Mouse (Mus musculus): ENCODE measurements at regions not wholly inside any gene's neighbourhood (a gene's known extent, or its start where the extent isn't known, plus 50 kb on each side); places are given as distances from the start of the nearest gene placed in this dataset.

DNA sequence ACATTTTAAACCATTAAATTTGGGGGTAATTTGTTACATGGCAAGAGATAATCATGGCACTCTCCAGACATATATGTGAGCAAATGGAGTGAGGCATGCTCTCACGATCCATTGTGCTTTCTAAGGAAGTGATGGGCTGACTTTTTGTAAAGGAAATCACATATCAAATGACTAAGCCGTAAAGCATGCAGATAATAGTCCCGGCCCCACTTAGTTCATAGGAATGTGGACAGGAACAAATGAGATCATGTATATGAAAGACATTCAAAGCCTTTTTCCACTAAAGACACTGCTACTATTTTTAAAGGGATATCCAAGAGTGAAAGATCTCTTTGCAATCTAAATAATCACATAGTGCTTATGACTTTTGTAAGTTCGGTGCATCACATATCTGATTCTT, 146.9 kb downstream of the Lmo4 start:
- no peak overlapping the region for H3K4me3 ChIP-seq (ENCODE audit: low read depth, low read length)
- no peaks in the 10 kb centered on the region for H3K4me1 ChIP-seq (ENCODE audit: control insufficient read depth, insufficient read depth, low read length)
- TF ChIP-seq EP300 (IDR thresholded peaks at IDR 0.05; ENCODE audit: insufficient read depth, low read depth, low read length), result no peak
- no peak for TF ChIP-seq POLR2A (IDR thresholded peaks at IDR 0.05; ENCODE audit: insufficient read depth, low read length)
- no peak for TF ChIP-seq CTCF (IDR thresholded peaks at IDR 0.05; ENCODE audit: low read depth, low read length)
- H3K27ac ChIP-seq (ENCODE audit: insufficient read depth, low read length), result no peak overlapping the region
- H3K9me3 ChIP-seq (replicated peaks; ENCODE audit: control insufficient read depth, insufficient read depth, low read length, poor library complexity, severe bottlenecking), result no peaks in the 10 kb centered on the region
- H3K9ac ChIP-seq (ENCODE audit: low read depth, poor library complexity, severe bottlenecking), result no peak overlapping the region
- H3K36me3 ChIP-seq (ENCODE audit: control insufficient read depth, insufficient read depth, low read length, poor library complexity, severe bottlenecking), result no peaks in the 10 kb centered on the region
- no peaks in the 10 kb centered on the region for H3K27me3 ChIP-seq (ENCODE audit: control insufficient read depth, insufficient read depth, low read length, poor library complexity, severe bottlenecking)

DNA sequence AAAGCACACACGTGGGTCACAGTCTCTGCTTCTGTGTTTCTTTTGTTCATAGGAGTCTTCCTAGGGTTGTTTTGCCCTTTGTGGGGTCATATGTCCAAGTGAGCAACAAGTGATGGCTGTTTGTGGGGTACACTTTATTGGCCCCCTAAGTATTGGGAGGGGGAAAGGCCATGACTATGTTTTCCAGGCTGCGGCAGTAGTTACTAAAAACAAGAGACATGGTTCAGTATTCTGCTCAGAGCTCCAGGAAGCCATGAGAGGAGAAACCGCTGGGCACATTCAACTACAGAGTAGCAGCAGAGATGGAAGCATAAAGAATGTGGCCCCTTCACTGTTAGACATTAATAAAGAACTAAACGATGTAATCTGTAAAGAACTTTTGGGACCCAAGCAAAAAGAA, 154.7 kb downstream of the Lmo4 start:
- no peaks in the 10 kb centered on the region for H3K36me3 ChIP-seq (ENCODE audit: control insufficient read depth, insufficient read depth, low read length, poor library complexity, severe bottlenecking)
- H3K4me3 ChIP-seq (ENCODE audit: low read depth, low read length), result no peak overlapping the region

DNA sequence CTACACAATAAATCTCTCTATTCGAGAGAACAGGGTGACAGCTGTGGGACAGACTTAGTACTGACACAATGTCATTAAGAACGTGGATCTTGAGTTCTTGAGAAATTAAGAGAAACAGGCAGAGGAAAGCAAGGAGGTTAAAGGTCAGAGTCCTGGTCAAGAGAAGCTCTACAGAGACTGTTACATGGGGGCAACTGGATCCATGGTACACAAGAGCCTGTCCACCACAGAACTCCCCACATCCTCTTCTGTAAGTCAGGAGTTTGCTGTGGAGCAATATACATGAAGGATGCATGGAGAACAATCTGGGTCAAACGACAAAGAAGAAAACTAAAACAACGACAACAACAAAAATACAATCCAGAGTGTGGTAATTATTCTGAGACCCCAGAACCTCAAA, 155.8 kb downstream of the Lmo4 start:
- H3K36me3 ChIP-seq (ENCODE audit: control insufficient read depth, insufficient read depth, low read length, poor library complexity, severe bottlenecking), result no peaks in the 10 kb centered on the region
- TF ChIP-seq CTCF (IDR thresholded peaks at IDR 0.05; ENCODE audit: low read depth, low read length), result no peak
- no peak for TF ChIP-seq EP300 (IDR thresholded peaks at IDR 0.05; ENCODE audit: insufficient read depth, low read depth, low read length)
- no peak for TF ChIP-seq POLR2A (IDR thresholded peaks at IDR 0.05; ENCODE audit: insufficient read depth, low read length)
- H3K27me3 ChIP-seq (ENCODE audit: control insufficient read depth, insufficient read depth, low read length, poor library complexity, severe bottlenecking), result no peaks in the 10 kb centered on the region
- H3K27ac ChIP-seq (ENCODE audit: insufficient read depth, low read length), result no peak overlapping the region
- no peak overlapping the region for H3K4me3 ChIP-seq (ENCODE audit: low read depth, low read length)
- no peaks in the 10 kb centered on the region for H3K9me3 ChIP-seq (replicated peaks; ENCODE audit: control insufficient read depth, insufficient read depth, low read length, poor library complexity, severe bottlenecking)
- H3K9ac ChIP-seq (ENCODE audit: low read depth, poor library complexity, severe bottlenecking), result no peak overlapping the region
- H3K4me1 ChIP-seq (ENCODE audit: control insufficient read depth, insufficient read depth, low read length), result no peaks in the 10 kb centered on the region

More for the DNA sequence above, 154.7 kb downstream of the Lmo4 start:
- Histone ChIP-seq H3K27me3 (ENCODE audit: control insufficient read depth, insufficient read depth, low read length, poor library complexity, severe bottlenecking) (no peaks in the 10 kb centered on the region), H3K9me3 (replicated peaks; ENCODE audit: control insufficient read depth, insufficient read depth, low read length, poor library complexity, severe bottlenecking) (no peaks in the 10 kb centered on the region), H3K4me1 (ENCODE audit: control insufficient read depth, insufficient read depth, low read length) (no peaks in the 10 kb centered on the region), H3K9ac (ENCODE audit: low read depth, poor library complexity, severe bottlenecking) (no peak overlapping the region), H3K27ac (ENCODE audit: insufficient read depth, low read length) (no peak overlapping the region)
- TF ChIP-seq CTCF (IDR thresholded peaks at IDR 0.05; ENCODE audit: low read depth, low read length) (no peak), EP300 (IDR thresholded peaks at IDR 0.05; ENCODE audit: insufficient read depth, low read depth, low read length) (no peak), POLR2A (IDR thresholded peaks at IDR 0.05; ENCODE audit: insufficient read depth, low read length) (no peak)

DNA sequence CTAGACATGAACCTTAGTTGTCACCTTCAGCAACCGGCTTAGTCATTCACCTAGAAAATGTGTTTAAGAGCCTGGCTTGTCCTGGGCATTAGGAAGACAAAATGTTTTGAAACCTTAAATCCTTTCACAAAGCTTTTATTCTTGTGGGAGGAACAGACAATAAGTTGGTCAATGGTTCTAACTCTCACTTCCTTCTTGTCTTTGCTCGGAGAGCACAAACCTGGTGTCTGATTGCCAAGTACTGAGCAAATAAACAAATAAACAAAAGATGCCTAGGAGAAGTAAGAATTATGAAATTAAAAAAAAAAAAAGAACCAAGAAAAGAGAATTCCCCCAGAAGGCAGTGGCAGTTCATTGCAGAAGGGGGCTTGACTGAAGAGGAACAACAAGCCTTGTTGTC, 160.7 kb downstream of the Lmo4 start:
- no peak overlapping the region for H3K4me3 ChIP-seq (ENCODE audit: low read depth, low read length)
- no peaks in the 10 kb centered on the region for H3K4me1 ChIP-seq (ENCODE audit: control insufficient read depth, insufficient read depth, low read length)
- no peaks in the 10 kb centered on the region for H3K36me3 ChIP-seq (ENCODE audit: control insufficient read depth, insufficient read depth, low read length, poor library complexity, severe bottlenecking)
- no peak overlapping the region for H3K9ac ChIP-seq (ENCODE audit: low read depth, poor library complexity, severe bottlenecking)
- H3K27me3 ChIP-seq (ENCODE audit: control insufficient read depth, insufficient read depth, low read length, poor library complexity, severe bottlenecking), result no peaks in the 10 kb centered on the region
- TF ChIP-seq CTCF (IDR thresholded peaks at IDR 0.05; ENCODE audit: low read depth, low read length), result no peak
- TF ChIP-seq EP300 (IDR thresholded peaks at IDR 0.05; ENCODE audit: insufficient read depth, low read depth, low read length), result no peak
- TF ChIP-seq POLR2A (IDR thresholded peaks at IDR 0.05; ENCODE audit: insufficient read depth, low read length), result no peak
- no peak overlapping the region for H3K27ac ChIP-seq (ENCODE audit: insufficient read depth, low read length)
- no peaks in the 10 kb centered on the region for H3K9me3 ChIP-seq (replicated peaks; ENCODE audit: control insufficient read depth, insufficient read depth, low read length, poor library complexity, severe bottlenecking)

DNA sequence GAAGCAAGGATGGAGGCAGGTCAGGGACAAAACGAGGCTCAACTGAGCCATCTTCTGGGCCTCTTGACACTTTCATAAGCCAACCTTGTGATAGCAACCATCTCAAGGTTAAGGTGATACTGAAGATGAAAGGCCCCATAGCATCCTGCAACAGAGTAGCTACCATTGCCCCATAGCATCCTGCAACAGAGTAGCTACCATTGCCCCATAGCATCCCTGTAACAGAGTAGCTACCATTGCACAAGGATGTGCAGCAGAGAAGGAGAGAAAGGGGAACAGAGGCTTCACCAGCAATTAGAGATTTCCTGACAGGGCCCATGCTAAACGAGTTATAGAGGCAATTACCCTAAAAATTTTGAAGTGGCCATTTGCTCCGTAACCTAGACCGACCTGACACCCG, 163.2 kb downstream of the Lmo4 start:
- Histone ChIP-seq H3K4me1 (ENCODE audit: control insufficient read depth, insufficient read depth, low read length) (no peaks in the 10 kb centered on the region), H3K4me3 (ENCODE audit: low read depth, low read length) (no peak overlapping the region)
- TF ChIP-seq CTCF (IDR thresholded peaks at IDR 0.05; ENCODE audit: low read depth, low read length) (no peak), POLR2A (IDR thresholded peaks at IDR 0.05; ENCODE audit: insufficient read depth, low read length) (no peak), EP300 (IDR thresholded peaks at IDR 0.05; ENCODE audit: insufficient read depth, low read depth, low read length) (no peak)

DNA sequence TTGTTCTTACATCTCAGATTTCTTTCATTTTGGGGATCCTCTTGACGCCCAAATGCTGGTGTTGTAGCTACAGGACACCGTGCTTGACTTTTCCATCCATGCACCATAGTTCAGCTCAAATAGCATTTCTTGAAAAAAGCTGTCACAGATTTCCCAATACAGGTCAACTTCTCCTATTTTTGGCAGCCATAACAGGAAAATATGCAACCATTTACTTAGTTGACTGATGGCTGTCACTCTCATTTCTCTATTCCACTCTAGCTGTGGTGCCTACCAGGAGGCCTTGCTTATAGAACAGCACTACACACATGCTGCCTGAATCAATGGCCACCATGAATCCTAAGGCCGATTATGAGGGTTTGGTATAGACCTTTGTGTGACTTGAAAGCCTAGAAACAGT, 165.5 kb downstream of the Lmo4 start:
- Histone ChIP-seq H3K27me3 (ENCODE audit: control insufficient read depth, insufficient read depth, low read length, poor library complexity, severe bottlenecking) (no peaks in the 10 kb centered on the region), H3K27ac (ENCODE audit: insufficient read depth, low read length) (no peak overlapping the region), H3K9ac (ENCODE audit: low read depth, poor library complexity, severe bottlenecking) (no peak overlapping the region), H3K9me3 (replicated peaks; ENCODE audit: control insufficient read depth, insufficient read depth, low read length, poor library complexity, severe bottlenecking) (no peaks in the 10 kb centered on the region), H3K4me1 (ENCODE audit: control insufficient read depth, insufficient read depth, low read length) (no peaks in the 10 kb centered on the region), H3K36me3 (ENCODE audit: control insufficient read depth, insufficient read depth, low read length, poor library complexity, severe bottlenecking) (no peaks in the 10 kb centered on the region), H3K4me3 (ENCODE audit: low read depth, low read length) (no peak overlapping the region)
- TF ChIP-seq CTCF (IDR thresholded peaks at IDR 0.05; ENCODE audit: low read depth, low read length), result no peak
- TF ChIP-seq POLR2A (IDR thresholded peaks at IDR 0.05; ENCODE audit: insufficient read depth, low read length), result no peak
- TF ChIP-seq EP300 (IDR thresholded peaks at IDR 0.05; ENCODE audit: insufficient read depth, low read depth, low read length), result no peak

More for the DNA sequence above, 163.2 kb downstream of the Lmo4 start:
- no peak overlapping the region for H3K9ac ChIP-seq (ENCODE audit: low read depth, poor library complexity, severe bottlenecking)
- H3K27ac ChIP-seq (ENCODE audit: insufficient read depth, low read length), result no peak overlapping the region
- H3K36me3 ChIP-seq (ENCODE audit: control insufficient read depth, insufficient read depth, low read length, poor library complexity, severe bottlenecking), result no peaks in the 10 kb centered on the region
- H3K27me3 ChIP-seq (ENCODE audit: control insufficient read depth, insufficient read depth, low read length, poor library complexity, severe bottlenecking), result no peaks in the 10 kb centered on the region
- no peaks in the 10 kb centered on the region for H3K9me3 ChIP-seq (replicated peaks; ENCODE audit: control insufficient read depth, insufficient read depth, low read length, poor library complexity, severe bottlenecking)
